Mouse (Mus musculus): ENCODE measurements around the gene Syce3. TPM values are rescaled to one million over a fixed set of nuclear protein-coding genes. Genes with fewer than 3 reads are reported as not detected.

The Syce3 gene
- total RNA-seq, 1 experiment = 4.5 TPM

DNA sequence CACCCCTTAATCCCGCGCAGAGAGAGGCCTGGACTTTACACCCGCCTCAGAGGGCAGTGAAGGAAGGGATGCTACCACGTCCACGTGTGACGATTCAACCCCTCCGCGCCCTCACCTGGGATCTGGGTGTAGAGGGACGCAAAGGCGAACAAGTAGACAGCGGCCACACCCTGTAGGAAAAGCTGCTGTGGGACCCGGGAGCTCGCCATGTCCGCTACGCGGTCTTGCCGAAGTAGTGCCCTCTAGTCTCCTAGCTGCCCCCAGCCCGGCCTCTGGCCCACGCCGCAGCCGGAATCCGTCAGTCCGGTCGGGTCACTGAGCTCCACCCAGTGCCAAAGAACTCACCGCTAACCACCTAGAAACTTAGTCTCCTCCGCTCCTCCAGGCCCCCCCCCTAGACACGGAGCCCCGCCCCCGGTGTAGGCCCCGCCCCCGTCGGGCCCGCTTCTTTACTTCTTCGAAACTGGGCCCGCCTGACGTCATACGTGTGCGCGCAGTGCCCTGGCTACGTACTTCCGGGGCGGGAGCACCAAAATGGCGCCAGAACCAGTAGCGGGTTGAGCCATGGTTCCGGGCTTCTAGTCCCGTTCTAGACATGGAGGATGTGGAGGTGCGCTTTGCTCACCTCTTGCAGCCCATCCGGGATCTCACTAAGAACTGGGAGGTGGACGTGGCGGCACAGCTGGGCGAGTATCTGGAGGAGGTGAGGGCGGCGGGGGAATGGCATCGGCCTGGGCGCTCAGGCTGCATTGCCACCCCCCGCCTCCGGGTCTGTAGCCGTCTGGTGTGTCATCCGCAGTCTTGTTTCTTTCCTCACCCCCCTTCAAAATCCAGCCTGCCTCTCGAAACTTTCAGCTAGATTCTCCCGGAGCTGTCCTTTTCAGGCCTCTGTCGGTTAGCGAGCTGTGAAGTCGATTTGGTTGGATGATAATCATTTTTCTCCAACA, 54.8 kb downstream of the Syce3 start, which contains the start of the genes Lmf2 and Ncaph2:
TSS of gene Lmf2 (minus strand) at position 419 of the 947 bp plus-strand sequence.
TSS of gene Ncaph2 (plus strand) at position 479 of the 947 bp plus-strand sequence.
- DNase-seq (ENCODE audit: low read depth, low spot score) = peak; percentile 93
- in situ Hi-C loops (cut with MboI; ENCODE audit: low sequenced_read_pairs in 2 of 2, unreplicated experiment in 2 of 2) = no loop called here
- peak within 1 kb of the TSS; percentile 98 for H3K9ac ChIP-seq (ENCODE audit: insufficient read depth, low read depth, low read length, poor library complexity, severe bottlenecking)
- H3K36me3 ChIP-seq (ENCODE audit: control insufficient read depth, insufficient read depth, low read length, poor library complexity, severe bottlenecking) = peaks cover 47% of the 10 kb centered on the region
- H3K4me3 ChIP-seq (ENCODE audit: insufficient read depth in 1 of 2, low read depth in 1 of 2, low read length in 2 of 2, poor library complexity in 1 of 2, severe bottlenecking in 1 of 2) = peak within 1 kb of the TSS; percentile 90 to 98
- no peaks in the 10 kb centered on the region for H3K9me3 ChIP-seq (ENCODE audit: control insufficient read depth, insufficient read depth, low read depth, low read length)
- peaks cover 0 to 29% of the 10 kb centered on the region in 2 experiments; a peak in 2 of 4 replicates for H3K4me1 ChIP-seq (ENCODE audit: control insufficient read depth in 2 of 2, insufficient read depth in 2 of 2, low read length in 2 of 2, poor library complexity in 1 of 2)
- no peak for TF ChIP-seq ZNF384 (IDR thresholded peaks at IDR 0.05; ENCODE audit: low read depth, low read length)
- TF ChIP-seq HCFC1 (IDR thresholded peaks at IDR 0.05; ENCODE audit: borderline replicate concordance, insufficient read depth, low read length) = peak; percentile 68
- H3K27ac ChIP-seq (ENCODE audit: insufficient read depth, low read depth, low read length, poor library complexity, severe bottlenecking) = peak within 1 kb of the TSS; percentile 91

DNA sequence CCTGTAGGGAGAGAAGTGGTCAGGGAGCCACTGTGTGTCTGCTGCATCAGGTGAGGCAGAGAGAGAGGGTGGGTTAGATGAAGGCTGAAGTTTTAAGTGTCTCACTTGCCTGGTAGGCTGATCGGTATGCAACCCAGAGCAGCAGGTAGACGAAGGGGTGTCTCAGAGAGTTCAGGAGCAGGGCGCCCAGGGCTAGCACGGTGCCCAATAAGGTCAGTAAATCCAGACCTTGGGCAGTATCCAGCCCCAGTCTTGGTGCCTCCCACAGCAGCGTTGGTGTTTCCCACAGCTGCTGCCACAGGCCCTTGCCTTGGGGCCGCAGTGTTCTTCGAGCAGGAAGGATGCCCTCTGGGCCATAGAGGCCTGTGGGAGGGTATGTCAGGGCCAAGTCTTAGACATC, 55.8 kb downstream of the Syce3 start:
- DNase-seq (ENCODE audit: low read depth, low spot score) = no peak
- TF ChIP-seq MAFK (IDR thresholded peaks at IDR 0.05; ENCODE audit: insufficient read depth, low read depth, low read length) = no peak
- no peak for TF ChIP-seq CHD2 (IDR thresholded peaks at IDR 0.05; ENCODE audit: low read depth, low read length)
- TF ChIP-seq HCFC1 (IDR thresholded peaks at IDR 0.05; ENCODE audit: borderline replicate concordance, insufficient read depth, low read length) = no peak
- H3K36me3 ChIP-seq (ENCODE audit: control insufficient read depth, insufficient read depth, low read length, poor library complexity, severe bottlenecking) = peaks cover 40% of the 10 kb centered on the region
- in situ Hi-C loops (cut with MboI; ENCODE audit: low sequenced_read_pairs in 2 of 2, unreplicated experiment in 2 of 2) = no loop called here
- no peaks in the 10 kb centered on the region for H3K9me3 ChIP-seq (ENCODE audit: control insufficient read depth, insufficient read depth, low read depth, low read length)
- no peak overlapping the region for H3K27ac ChIP-seq (ENCODE audit: insufficient read depth, low read depth, low read length, poor library complexity, severe bottlenecking)
- H3K9ac ChIP-seq (ENCODE audit: insufficient read depth, low read depth, low read length, poor library complexity, severe bottlenecking) = peak overlapping the region; percentile 90
- H3K4me3 ChIP-seq (ENCODE audit: insufficient read depth in 1 of 2, low read depth in 1 of 2, low read length in 2 of 2, poor library complexity in 1 of 2, severe bottlenecking in 1 of 2) = peak overlapping the region; percentile 90 to 98; a peak in 3 of 4 replicates
- peaks cover 0 to 29% of the 10 kb centered on the region in 2 experiments; a peak in 2 of 4 replicates for H3K4me1 ChIP-seq (ENCODE audit: control insufficient read depth in 2 of 2, insufficient read depth in 2 of 2, low read length in 2 of 2, poor library complexity in 1 of 2)

DNA sequence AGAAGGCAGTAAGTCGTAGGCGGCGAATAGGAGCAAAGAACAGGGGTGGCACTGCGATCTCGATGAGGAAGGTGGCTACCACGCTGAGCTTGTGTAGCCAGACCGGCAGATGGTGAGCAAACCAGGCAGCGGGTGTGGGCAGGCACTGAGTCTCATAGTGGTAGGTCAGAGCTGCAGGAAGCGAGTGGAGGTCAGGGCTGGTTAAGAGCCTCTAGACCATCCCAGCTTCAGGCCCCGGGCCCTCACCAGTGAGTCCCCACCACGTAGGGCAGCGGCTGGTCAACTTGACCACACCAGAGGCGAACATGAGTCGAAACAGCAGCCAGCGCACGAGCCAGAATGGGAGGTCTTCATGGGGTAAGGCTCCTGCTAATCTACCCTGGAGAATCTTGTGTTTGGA, 56.5 kb downstream of the Syce3 start:
- TF ChIP-seq HCFC1 (IDR thresholded peaks at IDR 0.05; ENCODE audit: borderline replicate concordance, insufficient read depth, low read length) (no peak), CHD2 (IDR thresholded peaks at IDR 0.05; ENCODE audit: low read depth, low read length) (no peak), ZC3H11A (IDR thresholded peaks at IDR 0.05; ENCODE audit: borderline replicate concordance, low read depth, low read length) (no peak), ZNF384 (IDR thresholded peaks at IDR 0.05; ENCODE audit: low read depth, low read length) (no peak), MAFK (IDR thresholded peaks at IDR 0.05; ENCODE audit: insufficient read depth, low read depth, low read length) (no peak)
- Histone ChIP-seq H3K9ac (ENCODE audit: insufficient read depth, low read depth, low read length, poor library complexity, severe bottlenecking) (peak overlapping the region; percentile 4), H3K4me1 (ENCODE audit: control insufficient read depth in 2 of 2, insufficient read depth in 2 of 2, low read length in 2 of 2, poor library complexity in 1 of 2) (peaks cover 0 to 27% of the 10 kb centered on the region in 2 experiments; a peak in 2 of 4 replicates), H3K9me3 (ENCODE audit: control insufficient read depth, insufficient read depth, low read depth, low read length) (no peaks in the 10 kb centered on the region), H3K36me3 (ENCODE audit: control insufficient read depth, insufficient read depth, low read length, poor library complexity, severe bottlenecking) (peaks cover 39% of the 10 kb centered on the region), H3K4me3 (ENCODE audit: insufficient read depth in 1 of 2, low read depth in 1 of 2, low read length in 2 of 2, poor library complexity in 1 of 2, severe bottlenecking in 1 of 2) (no peak overlapping the region), H3K27ac (ENCODE audit: insufficient read depth, low read depth, low read length, poor library complexity, severe bottlenecking) (no peak overlapping the region)
- in situ Hi-C loops (cut with MboI; ENCODE audit: low sequenced_read_pairs in 2 of 2, unreplicated experiment in 2 of 2) = no loop called here
- DNase-seq (ENCODE audit: low read depth, low spot score) = no peak

DNA sequence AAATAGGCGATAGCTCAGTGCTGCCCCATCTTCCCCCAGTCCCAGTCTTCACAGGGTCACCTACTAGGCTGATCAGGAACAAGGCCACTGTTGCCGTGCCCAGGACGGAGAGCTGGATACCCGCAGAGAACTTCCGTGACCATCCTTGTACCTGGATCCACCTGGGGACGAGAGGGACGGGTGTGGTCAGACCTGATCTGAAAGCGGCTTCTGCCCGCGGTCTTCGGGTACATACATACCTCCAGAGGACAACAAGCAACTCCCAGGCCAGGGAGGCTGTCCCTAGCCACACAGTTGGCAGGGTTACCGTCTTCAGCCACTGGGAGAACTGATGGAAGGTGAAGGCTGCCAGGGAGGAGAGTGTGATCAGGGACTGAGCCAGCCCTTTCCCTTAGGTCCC, 57.5 kb downstream of the Syce3 start:
- Histone ChIP-seq H3K9me3 (ENCODE audit: control insufficient read depth, insufficient read depth, low read depth, low read length) (no peaks in the 10 kb centered on the region), H3K4me1 (ENCODE audit: control insufficient read depth in 2 of 2, insufficient read depth in 2 of 2, low read length in 2 of 2, poor library complexity in 1 of 2) (peaks cover 0 to 27% of the 10 kb centered on the region in 2 experiments; a peak in 2 of 4 replicates), H3K9ac (ENCODE audit: insufficient read depth, low read depth, low read length, poor library complexity, severe bottlenecking) (no peak overlapping the region), H3K27ac (ENCODE audit: insufficient read depth, low read depth, low read length, poor library complexity, severe bottlenecking) (no peak overlapping the region), H3K4me3 (ENCODE audit: insufficient read depth in 1 of 2, low read depth in 1 of 2, low read length in 2 of 2, poor library complexity in 1 of 2, severe bottlenecking in 1 of 2) (no peak overlapping the region; a peak in 1 of 4 replicates), H3K36me3 (ENCODE audit: control insufficient read depth, insufficient read depth, low read length, poor library complexity, severe bottlenecking) (peaks cover 34% of the 10 kb centered on the region)
- no peak for DNase-seq (ENCODE audit: low read depth, low spot score)
- no peak for TF ChIP-seq CHD2 (IDR thresholded peaks at IDR 0.05; ENCODE audit: low read depth, low read length)
- TF ChIP-seq ZC3H11A (IDR thresholded peaks at IDR 0.05; ENCODE audit: borderline replicate concordance, low read depth, low read length) = no peak
- TF ChIP-seq MAFK (IDR thresholded peaks at IDR 0.05; ENCODE audit: insufficient read depth, low read depth, low read length) = no peak
- TF ChIP-seq ZNF384 (IDR thresholded peaks at IDR 0.05; ENCODE audit: low read depth, low read length) = no peak
- TF ChIP-seq HCFC1 (IDR thresholded peaks at IDR 0.05; ENCODE audit: borderline replicate concordance, insufficient read depth, low read length) = no peak
- in situ Hi-C loops (cut with MboI; ENCODE audit: low sequenced_read_pairs in 2 of 2, unreplicated experiment in 2 of 2) = no loop called here

Data from ES-E14 (cell line).